Mouse (Mus musculus): Measurements from ENCODE around the gene Gm614. TPM values are rescaled to one million over a fixed set of nuclear protein-coding genes. Genes with fewer than 3 reads are reported as not detected.

Gene Gm614
- polyA plus RNA-seq, 1 experiment from 2014 or later = not detected

DNA sequence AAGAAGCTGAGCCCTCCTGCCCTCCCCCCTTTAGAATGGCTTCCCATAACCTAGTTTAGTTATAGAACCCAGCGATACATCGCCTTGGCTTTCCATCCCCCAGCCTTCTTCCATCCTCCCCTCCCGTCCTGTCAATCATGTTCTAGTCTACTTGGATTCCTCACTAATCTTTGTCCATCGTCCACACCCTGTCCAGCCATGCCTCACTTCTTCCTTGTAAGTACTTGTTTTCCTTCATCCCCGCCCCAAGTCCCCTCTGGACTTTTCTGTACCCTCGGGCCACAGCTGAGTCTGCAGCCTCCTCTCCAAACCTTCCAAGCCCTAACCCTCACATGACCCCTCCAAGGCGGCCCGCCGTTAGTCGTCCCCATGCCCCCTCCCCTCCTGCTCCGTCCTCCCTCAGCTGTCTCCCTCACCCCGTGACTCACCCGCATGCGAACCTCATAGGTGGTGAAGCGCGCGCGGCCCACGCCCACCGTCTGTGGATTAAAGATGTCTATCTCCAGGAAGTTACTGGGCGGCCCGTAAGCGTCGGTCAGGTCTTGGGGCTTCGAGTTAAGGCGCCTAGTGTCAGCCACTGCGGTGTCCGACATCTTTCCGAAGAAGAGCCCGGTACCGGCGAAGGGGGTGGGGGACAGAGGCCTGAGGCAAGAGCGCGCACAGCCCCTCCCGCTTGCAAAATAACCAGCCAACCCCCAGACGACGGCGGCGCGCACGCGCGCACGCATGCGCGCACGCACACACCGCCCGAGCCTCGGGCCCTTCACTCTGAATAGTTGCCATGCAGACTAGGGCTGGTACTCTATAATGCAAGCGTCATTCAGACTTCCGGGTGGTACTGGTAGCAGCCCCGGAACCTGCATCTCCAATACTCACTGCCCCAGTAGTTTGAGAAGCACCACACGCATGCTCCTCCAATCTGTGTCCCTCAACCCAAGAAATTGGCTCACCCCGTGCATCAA lies 41.7 kb downstream of the Gm614 start, which contains the start of gene Snx12:
Gene Snx12 (minus strand): TSS at position 730 of the 962 bp plus-strand sequence.
- Histone ChIP-seq H3K36me3 (ENCODE audit: control insufficient read depth, insufficient read depth, low read length) (no peaks in the 10 kb centered on the region), H3K9ac (ENCODE audit: low read length) (peak within 1 kb of the TSS; percentile 69), H3K27ac (ENCODE audit: low read length) (peak within 1 kb of the TSS; percentile 70), H3K4me1 (ENCODE audit: control insufficient read depth, insufficient read depth, low read length) (no peaks in the 10 kb centered on the region), H3K4me3 (replicated peaks; ENCODE audit: low read length) (peak within 1 kb of the TSS; percentile 61), H3K9me3 (replicated peaks; ENCODE audit: control insufficient read depth, low read length) (no peaks in the 10 kb centered on the region), H3K27me3 (ENCODE audit: control insufficient read depth, insufficient read depth, low read length) (no peaks in the 10 kb centered on the region; the same call in 1 of the 2 replicates), H3K4me2 (ENCODE audit: low read depth, low read length) (peak within 1 kb of the TSS; percentile 54)
- ATAC-seq (ENCODE audit: insufficient read depth, low FRiP score) = peak; percentile 96
- WGBS = 19% methylated on average over 55 of the region's 55 CpGs

Other genes starting within 250 kb of the Gm614 start
- gene Tex11, start 204.3 kb downstream of the Gm614 start, polyA plus RNA-seq (2015; fragmentation: Nextera tagmentation; extraction: Ambion mirVana) = 0.13 TPM in 1 of 2 replicates, not detected in the other
- gene Slc7a3, start 178.0 kb downstream of the Gm614 start, polyA plus RNA-seq (2015; fragmentation: Nextera tagmentation; extraction: Ambion mirVana) = 2.8 and 3.2 TPM in 2 replicates
- 49.9 and 55.6 TPM in 2 replicates for gene Snx12, start 41.4 kb downstream of the Gm614 start, polyA plus RNA-seq (2015; fragmentation: Nextera tagmentation; extraction: Ambion mirVana)
- 2.1 and 2.5 TPM in 2 replicates for gene Foxo4, start 9.5 kb downstream of the Gm614 start, polyA plus RNA-seq (2015; fragmentation: Nextera tagmentation; extraction: Ambion mirVana)
- 11.8 and 12.6 TPM in 2 replicates for gene Il2rg, start 4.3 kb upstream of the Gm614 start, polyA plus RNA-seq (2015; fragmentation: Nextera tagmentation; extraction: Ambion mirVana)
- gene Gm20489, start 5.0 kb upstream of the Gm614 start, polyA plus RNA-seq (2015; fragmentation: Nextera tagmentation; extraction: Ambion mirVana) = not detected in 2 replicates
- 30.3 and 30.9 TPM in 2 replicates for gene Med12, start 10.0 kb upstream of the Gm614 start, polyA plus RNA-seq (2015; fragmentation: Nextera tagmentation; extraction: Ambion mirVana)
- gene Nlgn3, start 35.2 kb upstream of the Gm614 start, polyA plus RNA-seq (2015; fragmentation: Nextera tagmentation; extraction: Ambion mirVana) = 7.3 and 7.7 TPM in 2 replicates
- gene Gjb1, start 112.4 kb upstream of the Gm614 start, polyA plus RNA-seq (2015; fragmentation: Nextera tagmentation; extraction: Ambion mirVana) = 28.1 and 31.6 TPM in 2 replicates
- gene Zmym3, start 156.9 kb upstream of the Gm614 start, polyA plus RNA-seq (2015; fragmentation: Nextera tagmentation; extraction: Ambion mirVana) = 24.3 and 27.7 TPM in 2 replicates
- gene Nono, start 165.3 kb upstream of the Gm614 start, polyA plus RNA-seq (2015; fragmentation: Nextera tagmentation; extraction: Ambion mirVana) = 315 and 321 TPM in 2 replicates
- gene Itgb1bp2, start 185.1 kb upstream of the Gm614 start, polyA plus RNA-seq (2015; fragmentation: Nextera tagmentation; extraction: Ambion mirVana) = 2.2 and 40.6 TPM in 2 replicates